Mouse (Mus musculus) R1 (cell line): ENCODE data around the gene Tuba3a.
A peak's percentile ranks its signal among the peaks of the same experiment; 100 is the strongest.
"Not testable (repeated sequence)": the region's sequence is repeated elsewhere in the genome, so short reads cannot be mapped to it uniquely, and the experiment has no call there.

ENCODE experiments used
- DNase-seq: peaks from one replicate; pipeline ENCODE4 v3.0.0-alpha.2; 2018; ENCODE audit warnings: low read depth, low spot score

The Tuba3a gene

GRCm38 (mm10) chr6:125307091-125307490 lies 21.2 kb upstream of the Tuba3a start:
- DNase-seq = no peak

DNA sequence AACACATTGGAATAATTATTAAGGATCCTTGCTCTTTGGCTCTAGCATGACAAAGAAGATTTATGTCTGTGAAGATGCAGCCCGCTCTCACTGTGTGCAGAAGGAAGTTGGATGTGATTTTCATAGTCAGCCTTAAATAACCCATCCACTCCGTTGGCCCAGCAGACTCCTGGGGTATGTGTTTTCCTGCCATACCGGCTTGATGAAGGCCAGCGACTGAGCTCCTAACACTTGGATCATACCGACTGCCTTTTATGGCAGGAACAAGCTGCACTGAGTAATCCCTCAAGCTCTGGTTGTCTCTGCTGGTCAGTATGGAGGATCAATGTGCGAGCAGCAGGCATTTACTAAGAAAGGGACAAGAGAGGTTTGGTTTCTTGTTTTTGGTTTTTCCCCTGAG lies 19.6 kb upstream of the Tuba3a start:
- DNase-seq = no peak

- DNase-seq = peak; percentile 55
Measured at GRCm38 (mm10) chr6:125304408-125304807, 18.6 kb upstream of the Tuba3a start.

DNA sequence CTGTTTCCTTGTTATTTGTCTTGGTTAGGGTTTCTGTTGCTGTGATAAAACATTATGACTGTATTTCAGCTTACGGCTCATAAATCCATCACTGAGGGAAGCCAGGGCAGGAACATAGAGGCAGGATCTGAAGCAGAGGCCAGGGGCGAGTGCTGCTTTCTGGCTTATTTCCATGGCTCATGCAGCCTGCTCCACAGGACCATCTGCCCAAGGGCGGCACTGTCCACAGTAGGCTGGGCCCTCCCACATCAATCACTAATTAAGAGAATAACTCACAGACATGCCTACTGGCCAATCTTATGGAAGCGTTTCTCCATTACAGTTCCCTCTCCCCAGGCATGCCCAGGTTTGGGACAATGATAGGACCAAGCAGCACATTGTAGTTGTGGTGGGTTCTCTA lies 17.4 kb upstream of the Tuba3a start:
- DNase-seq = no peak

- DNase-seq = peak; percentile 57
Measured at GRCm38 (mm10) chr6:125302231-125302982, 16.6 kb upstream of the Tuba3a start.

DNA sequence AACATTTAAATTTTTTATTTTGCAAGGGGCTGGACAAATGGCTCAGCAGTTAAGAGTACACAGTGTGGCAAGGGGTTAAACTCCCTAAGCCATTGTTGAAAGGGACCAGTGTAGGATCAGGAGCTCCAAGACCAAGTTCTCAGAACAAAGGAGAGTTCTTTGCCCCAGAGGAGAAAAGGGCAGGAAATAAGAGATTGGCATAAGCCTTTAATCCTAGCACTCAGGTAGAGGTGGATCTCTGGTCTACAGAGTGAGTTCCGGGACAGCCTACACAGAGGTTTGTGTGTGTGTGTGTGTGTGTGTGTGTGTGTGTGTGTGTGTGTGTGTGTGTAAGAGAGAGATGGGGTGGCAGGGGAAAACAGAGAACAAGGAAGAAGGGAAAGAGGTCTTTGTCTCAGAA lies 15.1 kb upstream of the Tuba3a start:
- no peak for DNase-seq

- no peak for DNase-seq
Measured at GRCm38 (mm10) chr6:125297149-125297820, 11.4 kb upstream of the Tuba3a start.

DNA sequence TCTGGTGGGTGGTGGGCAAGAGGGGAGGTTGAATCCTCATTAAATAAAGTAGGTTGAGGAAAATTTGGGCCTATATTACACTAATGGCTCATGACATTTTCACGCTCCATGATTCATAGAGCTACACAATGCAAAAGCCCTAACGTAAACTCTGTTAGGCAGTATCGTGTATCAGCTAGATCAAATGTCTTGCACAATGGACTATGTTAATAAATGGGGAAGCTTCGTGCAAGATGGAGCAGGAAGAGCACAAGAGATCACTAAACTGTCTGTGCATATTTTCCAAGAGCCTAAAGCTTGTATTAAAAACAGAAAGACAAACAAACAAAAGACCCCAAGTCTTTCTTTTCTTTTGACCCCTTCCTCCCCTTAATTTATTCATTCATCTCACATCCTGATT lies 8.2 kb upstream of the Tuba3a start:
- DNase-seq = no peak

DNA sequence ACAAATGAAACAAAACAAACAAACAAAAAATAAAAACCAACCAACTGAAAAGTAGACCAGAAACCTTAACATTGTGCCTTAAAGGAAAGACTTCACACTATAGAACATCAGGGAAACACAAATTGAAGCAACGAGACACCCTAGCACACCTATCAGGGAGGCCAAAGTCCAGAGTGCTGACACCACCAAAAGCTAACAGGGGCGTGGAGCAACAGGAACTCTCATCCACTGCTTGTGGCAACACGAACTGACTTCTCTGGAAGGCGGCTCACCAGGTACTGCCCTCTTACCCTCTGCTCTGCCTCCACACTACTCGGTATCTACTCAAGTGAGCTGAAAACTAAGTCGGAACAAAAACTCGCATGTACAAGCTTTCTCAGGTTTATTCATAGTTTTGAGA lies 6.4 kb upstream of the Tuba3a start:
- no peak for DNase-seq

GRCm38 (mm10) chr6:125291329-125291728 lies 5.5 kb upstream of the Tuba3a start:
- no peak for DNase-seq

DNA sequence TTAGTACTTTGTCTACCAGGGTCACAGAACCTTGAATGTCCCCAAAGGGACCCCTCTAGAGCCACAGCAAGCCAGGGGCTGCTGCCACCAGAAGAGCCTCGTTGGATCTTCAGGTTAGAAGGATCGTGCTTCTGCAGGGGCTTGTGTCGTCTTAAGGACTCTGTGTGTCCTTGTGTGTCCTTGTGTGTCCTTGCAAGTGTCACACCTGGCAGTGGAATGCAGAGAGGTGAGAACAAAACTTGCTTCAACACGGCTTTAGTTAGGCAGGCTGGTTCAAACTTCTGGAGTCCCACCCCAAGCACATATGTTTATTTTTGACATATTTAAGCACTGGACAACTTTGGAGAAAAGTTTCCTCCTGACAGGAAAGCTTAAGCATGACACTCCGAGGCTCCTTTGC lies 2.9 kb upstream of the Tuba3a start:
- no peak for DNase-seq

DNA sequence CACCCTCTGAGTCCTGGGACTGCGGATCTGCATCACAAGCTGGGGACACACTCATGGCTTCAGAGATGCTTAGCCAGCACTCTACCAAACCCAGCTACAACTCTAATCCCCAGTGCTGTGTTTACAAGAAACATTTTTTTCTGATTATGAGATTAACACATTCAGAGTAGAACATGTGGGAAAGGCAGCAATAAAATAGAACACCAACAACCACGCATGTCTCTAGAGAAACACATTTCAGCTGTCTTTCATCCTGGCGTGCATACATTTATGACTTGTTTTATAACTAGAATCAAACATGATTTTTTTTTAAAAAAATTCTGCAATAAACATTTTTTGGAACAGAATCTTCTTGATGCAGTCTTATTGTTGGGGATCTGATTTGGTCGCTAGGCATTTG lies 1.1 kb upstream of the Tuba3a start:
- DNase-seq = no peak

DNA sequence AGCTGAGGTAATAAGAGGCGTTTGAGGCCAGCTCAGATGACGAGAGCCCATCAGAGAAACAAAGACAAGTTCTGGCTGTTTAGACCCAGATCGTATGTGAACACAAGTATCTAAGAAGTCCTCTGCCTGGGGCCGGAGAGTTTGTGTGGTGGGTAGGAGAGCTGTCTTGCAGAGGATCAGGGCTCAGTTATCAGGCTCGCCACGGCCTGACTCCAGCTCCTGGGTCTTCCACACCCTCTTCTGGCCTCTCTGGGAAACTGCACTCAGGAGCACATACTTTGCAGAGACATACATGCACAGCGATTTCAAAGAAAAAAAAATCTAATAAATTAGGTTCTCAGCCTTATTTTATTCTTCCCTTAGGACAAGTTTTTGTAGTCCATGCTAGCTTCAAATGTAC lies 1.1 kb downstream of the Tuba3a start:
- peak; percentile 85 for DNase-seq

GRCm38 (mm10) chr6:125284250-125284649 lies 1.6 kb downstream of the Tuba3a start:
- peak; percentile 35 for DNase-seq

DNA sequence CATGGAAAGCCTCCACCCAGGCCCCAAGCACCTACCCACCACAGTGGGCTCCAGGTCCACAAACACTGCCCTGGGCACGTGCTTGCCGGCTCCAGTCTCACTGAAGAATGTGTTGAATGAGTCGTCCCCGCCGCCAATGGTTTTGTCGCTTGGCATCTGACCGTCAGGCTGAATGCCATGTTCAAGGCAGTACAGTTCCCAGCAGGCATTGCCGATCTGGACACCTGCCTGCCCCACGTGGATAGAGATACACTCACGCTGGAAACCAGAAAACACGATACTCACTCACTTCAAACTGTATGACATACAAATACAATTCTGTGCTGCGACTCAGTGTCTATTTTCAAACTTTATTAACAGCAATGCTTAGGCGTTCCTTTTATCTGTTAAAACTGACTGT lies 3.1 kb downstream of the Tuba3a start:
- DNase-seq = not testable (repeated sequence)

GRCm38 (mm10) chr6:125279729-125280128 lies 6.1 kb downstream of the Tuba3a start:
- DNase-seq = no peak

DNA sequence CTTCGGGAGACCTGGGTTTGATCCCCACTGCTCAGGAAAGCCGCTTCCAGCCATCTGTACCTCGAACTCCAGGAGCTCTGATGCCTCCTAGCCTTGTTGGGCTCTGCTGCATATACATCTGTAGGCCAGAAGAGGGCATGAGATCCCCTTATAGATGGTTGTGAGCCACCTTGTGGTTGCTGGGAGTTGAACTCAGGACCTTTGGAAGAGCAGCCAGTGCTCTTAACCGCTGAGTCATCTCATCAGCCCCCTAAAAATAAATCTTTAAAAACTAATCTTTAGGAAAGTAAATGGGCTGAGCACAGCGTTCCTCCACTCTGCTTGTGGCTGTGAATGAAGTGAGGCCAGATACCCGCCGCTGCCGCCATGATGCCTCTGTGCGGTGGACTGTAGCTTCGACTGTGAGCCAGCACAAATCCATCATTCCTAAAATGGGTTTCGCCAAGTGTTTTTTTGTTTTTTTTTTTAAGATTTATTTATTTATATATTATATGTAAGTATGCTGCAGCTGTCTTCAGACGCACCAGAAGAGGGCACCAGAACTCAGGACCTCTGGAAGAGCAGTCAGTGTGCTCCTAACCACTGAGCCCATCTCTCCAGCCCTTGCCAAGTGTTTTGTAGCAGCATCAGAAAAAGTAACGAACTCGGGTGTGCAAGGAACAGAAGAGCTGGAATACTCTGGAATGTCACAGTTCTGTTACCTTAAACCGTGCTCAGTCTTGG lies 10.8 kb downstream of the Tuba3a start:
- peak; percentile 81 for DNase-seq

DNA sequence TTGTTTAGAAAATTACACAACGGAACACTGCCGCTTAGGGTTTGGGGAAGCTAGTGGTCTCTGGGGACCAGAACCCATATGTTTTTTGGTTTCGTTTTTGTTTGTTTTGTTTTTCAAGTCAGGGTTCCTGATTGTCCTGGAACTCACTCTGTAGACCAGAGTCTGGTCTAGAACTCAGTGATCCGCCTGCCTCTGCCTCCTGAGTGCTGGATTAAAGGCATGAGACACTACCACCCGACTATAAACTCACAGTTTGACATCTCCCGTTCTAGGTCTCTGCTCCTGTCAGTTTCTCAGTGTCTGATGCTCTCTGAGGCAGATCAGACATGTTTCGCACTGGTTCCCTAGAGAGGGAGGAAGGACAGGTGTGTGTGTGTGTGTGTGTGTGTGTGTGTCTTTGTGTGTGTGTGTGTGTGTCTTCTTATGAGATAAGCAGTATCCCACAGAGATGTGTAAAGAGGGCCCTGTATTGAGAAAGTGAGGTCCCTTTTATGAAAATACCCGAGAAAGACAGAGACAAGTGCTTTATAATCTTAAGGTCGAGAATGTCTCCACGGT lies 13.5 kb downstream of the Tuba3a start:
- no peak for DNase-seq

GRCm38 (mm10) chr6:125271455-125272227 lies 14.2 kb downstream of the Tuba3a start:
- peak; percentile 94 for DNase-seq

GRCm38 (mm10) chr6:125268799-125269198 lies 17.0 kb downstream of the Tuba3a start:
- peak; percentile 46 for DNase-seq

GRCm38 (mm10) chr6:125267469-125267868 lies 18.4 kb downstream of the Tuba3a start:
- no peak for DNase-seq

DNA sequence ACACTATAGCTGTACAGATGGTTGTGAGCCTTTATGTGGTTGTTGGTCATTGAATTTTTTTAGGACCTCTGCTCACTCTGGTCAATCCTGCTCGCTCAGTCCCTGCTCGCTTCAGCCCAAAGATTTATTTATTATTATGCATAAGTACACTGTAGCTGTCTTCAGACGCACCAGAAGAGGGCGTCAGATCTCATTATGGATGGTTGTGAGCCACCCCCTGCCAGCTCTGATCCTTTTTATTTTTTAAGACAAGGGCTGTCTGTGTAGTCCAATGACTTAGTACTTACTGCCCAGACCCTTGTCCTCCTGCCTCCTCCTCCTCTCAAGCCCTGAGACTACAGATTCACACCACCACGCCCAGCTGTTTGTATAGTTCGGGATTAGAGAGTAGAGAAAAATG lies 19.2 kb downstream of the Tuba3a start:
- not testable (repeated sequence) for DNase-seq
